Mouse (Mus musculus) embryonic fibroblast, embryonic 13.5 days (primary cell): ENCODE data around the gene Tirap.

Experiments
- CTCF ChIP-seq: IDR thresholded peaks from 2 replicates; pipeline ENCODE4 v1.5.1; 2011; ENCODE audit warnings: mild to moderate bottlenecking, control low read depth, low read length, moderate library complexity, borderline replicate concordance; ENCODE audit not compliant: insufficient read depth
- POLR2A ChIP-seq: IDR thresholded peaks from 2 replicates; pipeline ENCODE4 v1.6.1; 2011; ENCODE audit warnings: low read depth, mild to moderate bottlenecking, control low read depth, low read length, moderate library complexity

DNA sequence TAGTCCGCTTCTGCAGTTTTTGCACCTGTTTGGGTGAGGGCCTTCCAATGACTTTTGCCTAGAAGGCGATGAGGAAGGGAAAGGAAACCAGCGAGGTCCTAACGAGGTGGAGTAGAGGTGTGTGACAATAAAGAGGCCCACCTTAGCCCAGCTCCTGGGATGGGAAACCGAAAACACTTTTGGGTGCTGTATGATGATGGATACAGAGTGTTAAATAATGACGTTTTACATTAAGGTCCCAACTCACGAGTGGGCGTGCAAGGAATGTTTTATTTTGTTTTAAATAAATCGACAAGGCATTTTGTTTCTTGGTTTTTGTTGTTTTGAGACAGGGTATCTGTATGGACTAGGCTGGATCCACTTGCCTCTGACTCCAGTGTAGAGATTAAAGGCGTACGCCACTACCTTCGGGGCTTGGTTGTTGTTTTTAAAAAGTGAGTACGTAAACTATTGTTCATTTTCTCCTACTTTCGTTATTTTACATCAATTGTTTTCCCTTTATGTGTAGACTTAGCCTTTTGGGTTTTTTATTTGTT lies 23.9 kb downstream of the Tirap start:
- TF ChIP-seq CTCF (no peak), POLR2A (no peak)
